ENCODE assay signal across 20 mouse cellular contexts in the genomic region with DNA sequence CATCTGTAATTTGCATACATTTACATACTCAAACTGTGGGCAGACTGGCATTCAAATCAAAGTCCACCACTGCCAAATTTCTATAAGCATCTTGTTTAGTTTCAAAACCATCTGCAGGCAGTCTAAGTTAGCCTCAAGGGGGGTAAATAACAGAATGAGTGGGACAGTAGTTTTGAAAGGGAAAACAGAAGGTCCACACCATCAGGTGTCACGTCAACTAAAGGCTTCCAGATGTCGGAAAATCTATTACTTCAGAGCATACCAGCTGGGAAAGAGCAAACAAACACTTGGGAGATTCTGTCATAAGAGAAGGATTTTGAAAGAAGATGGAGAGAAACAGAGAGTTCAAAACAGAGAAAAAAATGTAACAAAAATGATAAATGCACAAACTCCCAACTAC.
DNase-seq lines count a peak whose midpoint lies in the region; ATAC-seq and TF ChIP-seq lines count a peak whose summit lies in the region.
"Had no signal": no experiment of that assay in that cellular context is flagged by ENCODE, and none has a peak within 500 bp of the region (broad histone marks: within the 10 kb centered on the region; RNA-seq: fewer than 3 reads in every experiment).

No protein-coding gene starts in this region.

- no peak for TF ChIP-seq CTCF in forebrain, postnatal 0 days (IDR thresholded peaks at IDR 0.05; ENCODE audit: low read depth)
- no peak for TF ChIP-seq CTCF in lung, postnatal 0 days (IDR thresholded peaks at IDR 0.05)
- no peak for TF ChIP-seq CTCF in layer of hippocampus, adult 2 months (conservative IDR thresholded peaks at IDR 0.05)

- H3K27me3 ChIP-seq in forebrain, embryonic 15.5 days, result no peaks in the 10 kb centered on the region
- no peaks in the 10 kb centered on the region for H3K27me3 ChIP-seq in forebrain, embryonic 10.5 days (ENCODE audit: poor library complexity, severe bottlenecking)
- no peaks in the 10 kb centered on the region for H3K27me3 ChIP-seq in forebrain, postnatal 0 days (ENCODE audit: insufficient read depth, low read length)
- H3K27me3 ChIP-seq in lung, postnatal 0 days (replicated peaks; ENCODE audit: insufficient read depth, low read length), result no peaks in the 10 kb centered on the region
- H3K27me3 ChIP-seq: embryonic facial prominence, embryonic 12.5 days; hindbrain, embryonic 12.5 days had no signal

- H3K9me3 ChIP-seq in forebrain, embryonic 15.5 days, result no peaks in the 10 kb centered on the region
- no peaks in the 10 kb centered on the region for H3K9me3 ChIP-seq in forebrain, embryonic 10.5 days
- H3K9me3 ChIP-seq in forebrain, postnatal 0 days (ENCODE audit: low read length), result no peaks in the 10 kb centered on the region
- no peaks in the 10 kb centered on the region for H3K9me3 ChIP-seq in lung, postnatal 0 days (ENCODE audit: low read length)
- H3K9me3 ChIP-seq: embryonic facial prominence, embryonic 12.5 days; heart, embryonic 10.5 days; hindbrain, embryonic 12.5 days had no signal

- TF ChIP-seq EP300 in lung, postnatal 0 days (IDR thresholded peaks at IDR 0.05), result peak; percentile 86

- no peak overlapping the region for H3K27ac ChIP-seq in forebrain, embryonic 15.5 days (replicated peaks)
- no peak overlapping the region for H3K27ac ChIP-seq in forebrain, embryonic 10.5 days
- no peak overlapping the region for H3K27ac ChIP-seq in forebrain, postnatal 0 days (ENCODE audit: low read depth, low read length)
- H3K27ac ChIP-seq in lung, postnatal 0 days (ENCODE audit: low read length), result no peak overlapping the region
- H3K27ac ChIP-seq in layer of hippocampus, adult 2 months, result no peak overlapping the region
- H3K27ac ChIP-seq: embryonic facial prominence, embryonic 12.5 days; heart, embryonic 10.5 days; hindbrain, embryonic 12.5 days had no signal

- H3K4me3 ChIP-seq in forebrain, embryonic 15.5 days, result no peak overlapping the region
- H3K4me3 ChIP-seq in forebrain, embryonic 10.5 days, result no peak overlapping the region
- no peak overlapping the region for H3K4me3 ChIP-seq in forebrain, postnatal 0 days (ENCODE audit: low read depth, low read length)
- no peak overlapping the region for H3K4me3 ChIP-seq in lung, postnatal 0 days (ENCODE audit: low read depth, low read length)
- H3K4me3 ChIP-seq in layer of hippocampus, adult 2 months, result no peak overlapping the region
- H3K4me3 ChIP-seq: embryonic facial prominence, embryonic 12.5 days; heart, embryonic 10.5 days; hindbrain, embryonic 12.5 days had no signal

- DNase-seq in forebrain, embryonic 10.5 days (ENCODE audit: extremely low spot score, low spot score), result no peak
- peak; percentile 12 for DNase-seq in forebrain, postnatal 0 days
- DNase-seq in lung, postnatal 0 days (ENCODE audit: low spot score), result peak; percentile 87
- peak; percentile 65 for DNase-seq in lung, postnatal 36 days
- no peak for DNase-seq in layer of hippocampus, adult 2 months (ENCODE audit: low spot score in 2 of 2)
- no peak for DNase-seq in adipocyte (ENCODE audit: low spot score)
- DNase-seq: adrenal gland, adult 8-10 months; cerebellum, adult 11-12 months; cerebellum, postnatal 10 days; gastrocnemius, postnatal 10 days; heart, adult 18-20 months; heart, postnatal 10 days; heart, postnatal 4 days; kidney, adult 11 months had no signal

- H3K4me2 ChIP-seq in forebrain, embryonic 15.5 days (replicated peaks), result no peak overlapping the region
- H3K4me2 ChIP-seq in forebrain, postnatal 0 days (ENCODE audit: low read depth), result no peak overlapping the region
- no peak overlapping the region for H3K4me2 ChIP-seq in lung, postnatal 0 days (replicated peaks; ENCODE audit: low read depth, low read length)
- H3K4me2 ChIP-seq: embryonic facial prominence, embryonic 12.5 days; hindbrain, embryonic 12.5 days had no signal

- H3K9ac ChIP-seq in forebrain, embryonic 15.5 days (replicated peaks), result no peak overlapping the region
- H3K9ac ChIP-seq in forebrain, postnatal 0 days, result no peak overlapping the region
- no peak overlapping the region for H3K9ac ChIP-seq in lung, postnatal 0 days (replicated peaks; ENCODE audit: low read depth)
- H3K9ac ChIP-seq: embryonic facial prominence, embryonic 12.5 days; hindbrain, embryonic 12.5 days had no signal

- no peaks in the 10 kb centered on the region for H3K36me3 ChIP-seq in forebrain, embryonic 15.5 days
- no peaks in the 10 kb centered on the region for H3K36me3 ChIP-seq in forebrain, embryonic 10.5 days (replicated peaks)
- no peaks in the 10 kb centered on the region for H3K36me3 ChIP-seq in forebrain, postnatal 0 days (ENCODE audit: insufficient read depth)
- H3K36me3 ChIP-seq in lung, postnatal 0 days (ENCODE audit: insufficient read depth, low read length), result no peaks in the 10 kb centered on the region
- H3K36me3 ChIP-seq: embryonic facial prominence, embryonic 12.5 days; heart, embryonic 10.5 days; hindbrain, embryonic 12.5 days had no signal

- 0 out of 2 replicates have a peak, but pooled peaks cover 3% of the 10 kb centered on the region for H3K4me1 ChIP-seq in forebrain, embryonic 15.5 days
- H3K4me1 ChIP-seq in forebrain, embryonic 10.5 days, result no peaks in the 10 kb centered on the region
- no peaks in the 10 kb centered on the region for H3K4me1 ChIP-seq in forebrain, postnatal 0 days (ENCODE audit: insufficient read depth)
- H3K4me1 ChIP-seq in lung, postnatal 0 days (ENCODE audit: insufficient read depth, low read depth, low read length), result no peaks in the 10 kb centered on the region
- H3K4me1 ChIP-seq: embryonic facial prominence, embryonic 12.5 days; heart, embryonic 10.5 days; hindbrain, embryonic 12.5 days had no signal

- 62% methylated on average over 2 of the region's 2 CpGs for WGBS in forebrain, embryonic 15.5 days
- 81% methylated on average over 2 of the region's 2 CpGs for WGBS in forebrain, embryonic 10.5 days
- WGBS in forebrain, postnatal 0 days, result 52% methylated on average over 2 of the region's 2 CpGs
- WGBS in lung, postnatal 0 days, result 56% methylated on average over 2 of the region's 2 CpGs

- peak; percentile 46; the same call in 1 of the 2 replicates for ATAC-seq in forebrain, embryonic 15.5 days (replicated peaks)
- peak; percentile 60 for ATAC-seq in forebrain, postnatal 0 days
- peak; percentile 80 for ATAC-seq in lung, postnatal 0 days
- ATAC-seq: hindbrain, embryonic 16.5 days; inflammation-experienced regulatory T-cells, adult 6 months had no signal

Comparison
In these comparisons a context has a peak if more than half of its experiments do, and no peak if none do; other contexts are left out.
1. DNase-seq: peak in forebrain, postnatal 0 days (single experiment), lung, postnatal 0 days (single experiment) and lung, postnatal 36 days (single experiment); none in forebrain, embryonic 10.5 days (single experiment), layer of hippocampus, adult 2 months (0 of 2) and adipocyte (single experiment).
2. Peak in every context shown above with its lines, with median percentiles within 50 percentile points of each other: ATAC-seq.